Mouse (Mus musculus) CD4-positive, CD25-positive, alpha-beta regulatory T cell, adult 4 months (primary cell): ENCODE results near the gene Rnf220. TPM values are rescaled to one million over a fixed set of nuclear protein-coding genes. Genes with fewer than 3 reads are reported as not detected.

ENCODE experiments used
- ATAC-seq: one replicate; pipeline ENCODE4 v1.8.0; 2017
- polyA plus RNA-seq, 2 experiments: library from polyadenylated mRNA; unstranded; fragments of 100-300 nt; shearing (Covaris generic); gene quantifications; one replicate each; pipeline ENCODE4 v1.2.1; 2017

Gene Rnf220
- polyA plus RNA-seq, 2 experiments from 2014 or later = 15.8 to 18.6 TPM

DNA sequence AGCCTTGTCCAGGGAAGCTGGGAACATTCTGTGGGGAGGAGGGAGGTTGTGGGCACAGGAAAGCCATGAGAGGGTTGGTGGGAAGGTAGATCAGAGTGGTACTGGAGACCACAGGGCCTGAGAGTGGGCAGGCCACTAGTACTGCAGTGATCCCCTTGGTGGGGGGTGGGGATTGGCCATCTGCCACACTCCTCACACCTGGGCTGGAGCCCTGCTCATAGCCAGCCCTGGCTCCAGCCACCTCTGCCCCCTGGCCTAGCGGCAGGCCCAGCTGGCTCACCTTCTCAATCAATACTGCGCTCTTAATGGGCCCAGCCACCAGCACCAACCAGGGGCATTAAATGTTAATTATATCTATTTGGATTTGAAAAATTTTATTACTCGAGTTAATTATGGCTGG, 166.7 kb downstream of the Rnf220 start:
- ATAC-seq = no peak

DNA sequence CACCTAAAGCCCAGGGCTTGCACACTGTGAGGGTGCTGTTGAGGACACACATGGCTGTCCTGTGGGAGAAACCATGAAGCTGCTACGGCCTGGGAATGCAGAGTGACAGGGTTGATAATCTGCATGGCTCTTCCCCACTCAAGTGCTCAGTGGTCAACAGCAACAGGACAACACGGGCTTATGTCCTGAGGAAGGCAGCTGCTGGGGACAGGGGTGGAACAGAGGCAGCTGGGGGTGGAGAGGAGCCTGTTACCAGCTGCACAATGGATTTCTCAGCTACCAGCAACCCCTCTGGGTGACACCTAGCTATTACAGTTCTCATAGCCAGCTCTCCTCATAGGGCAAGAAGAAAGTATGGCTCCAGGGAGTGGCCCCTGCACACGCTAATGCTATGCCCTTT, 169.9 kb downstream of the Rnf220 start:
- no peak for ATAC-seq

DNA sequence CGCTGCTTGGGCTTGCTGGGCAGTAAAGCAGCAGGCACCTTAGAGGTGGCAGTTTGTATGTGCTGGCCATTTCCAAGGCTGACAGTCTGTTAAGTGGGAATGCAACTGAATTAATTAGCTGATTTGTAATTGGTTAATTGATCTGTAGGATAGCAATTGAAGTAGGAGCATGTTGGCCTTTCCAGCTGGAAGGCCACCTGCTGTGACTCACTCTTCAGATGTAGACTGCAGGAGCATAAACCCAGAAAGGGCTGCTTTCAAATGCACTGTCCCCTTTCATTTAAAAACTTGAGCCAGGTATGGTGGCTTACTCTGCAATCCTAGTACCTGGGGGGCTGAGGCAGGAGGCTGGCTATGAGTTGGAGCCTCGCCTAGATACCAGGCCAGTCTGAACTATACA, 171.8 kb downstream of the Rnf220 start:
- no peak for ATAC-seq

DNA sequence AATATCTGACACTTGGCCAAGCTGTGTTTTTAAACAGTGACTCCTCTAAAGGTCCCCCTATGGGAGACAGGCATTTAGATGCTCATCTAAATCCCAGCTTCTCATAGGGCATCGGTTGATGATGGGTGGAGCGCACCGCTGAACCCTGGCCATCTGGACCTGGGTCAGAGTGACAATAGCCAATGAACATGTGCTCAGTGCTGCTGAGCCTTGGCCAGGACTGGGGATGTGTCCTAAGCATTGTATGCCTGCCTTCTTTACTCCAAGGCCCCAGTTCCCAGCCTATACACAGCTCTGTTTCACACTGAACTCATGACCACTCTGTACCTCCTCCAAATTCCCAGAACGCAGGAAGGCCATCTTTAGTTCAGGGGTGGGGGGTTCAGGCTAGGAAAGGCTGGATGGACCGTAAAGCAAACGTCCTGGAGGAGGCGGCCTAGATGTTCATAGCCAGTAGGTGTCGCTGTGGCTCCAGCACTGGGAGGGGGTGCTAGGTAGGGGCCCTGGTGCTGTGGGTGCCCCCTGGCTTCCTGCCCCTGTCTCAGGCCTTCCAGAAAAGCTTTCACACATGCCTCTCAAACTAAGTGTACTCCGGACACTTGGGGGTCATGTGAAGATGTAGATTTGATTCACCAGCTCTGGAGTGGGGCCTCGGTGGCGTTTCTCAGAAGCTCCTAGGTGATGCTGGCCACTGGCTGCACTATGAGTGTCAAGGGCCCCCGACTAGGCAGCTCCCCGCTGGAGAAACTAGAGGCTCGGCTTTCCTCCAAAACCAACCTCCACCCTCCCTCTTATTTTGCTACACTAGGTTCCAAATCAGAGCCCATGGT, 173.1 kb downstream of the Rnf220 start:
- ATAC-seq = no peak

DNA sequence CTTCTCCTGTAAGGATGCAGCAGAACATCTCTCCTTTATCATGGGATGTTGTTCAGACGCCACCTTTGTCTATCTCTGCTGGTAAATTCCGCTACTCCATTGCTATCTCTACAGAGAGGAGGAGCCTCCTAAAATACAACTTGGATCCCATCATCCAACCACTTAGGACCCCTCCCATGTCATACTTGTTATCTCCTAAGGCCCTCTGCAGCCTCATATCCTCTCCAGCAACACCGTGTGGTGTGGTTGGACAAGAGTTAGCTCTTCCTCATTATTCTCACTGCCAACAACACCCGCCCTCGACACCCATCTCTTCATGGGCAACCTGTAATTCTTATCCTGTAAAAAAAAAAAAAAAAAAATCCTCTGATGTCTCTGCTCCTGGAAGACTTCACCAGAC, 175.8 kb downstream of the Rnf220 start:
- no peak for ATAC-seq

DNA sequence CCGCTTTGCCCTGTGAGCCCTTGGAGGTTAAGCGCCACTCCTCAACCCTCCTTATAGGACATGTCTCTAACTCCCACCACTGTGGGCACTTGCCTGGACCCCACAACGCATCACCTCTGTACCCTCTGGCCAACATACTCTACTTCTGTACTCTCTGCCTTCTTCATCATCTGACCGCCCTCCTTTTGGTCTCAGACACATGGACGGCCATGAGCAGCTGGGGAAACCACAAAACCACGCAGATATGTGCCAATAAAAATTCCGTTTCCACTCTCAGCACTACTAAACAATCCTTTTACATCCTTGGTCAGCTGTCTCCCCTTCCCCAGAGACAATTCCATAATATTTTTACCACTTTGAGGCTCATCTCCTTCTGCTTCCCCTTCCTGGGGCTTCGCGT, 178.3 kb downstream of the Rnf220 start:
- ATAC-seq = no peak

DNA sequence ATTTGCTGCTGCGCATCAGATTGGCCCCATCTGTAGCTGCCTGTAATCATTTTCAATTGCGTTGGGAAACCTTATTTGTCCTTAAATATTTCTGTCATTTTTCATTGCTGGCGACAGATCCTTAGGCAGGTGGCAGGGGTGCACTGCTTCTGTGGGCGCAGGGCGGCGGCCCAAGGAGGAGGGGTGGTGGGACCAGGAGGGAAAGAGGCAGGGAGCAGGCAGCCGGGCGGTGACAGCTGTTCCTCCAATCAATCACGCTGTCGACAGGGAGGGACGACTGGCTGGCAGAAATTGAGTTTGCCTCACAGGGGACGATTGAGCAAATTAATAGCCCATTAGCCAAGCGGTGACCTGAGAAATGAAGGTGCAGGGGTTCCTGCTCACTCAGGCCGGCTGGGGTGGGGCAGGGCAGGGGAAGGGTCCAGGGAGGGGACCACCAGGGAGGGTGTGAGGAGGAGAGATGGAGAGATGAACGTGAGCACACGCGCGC, 179.1 kb downstream of the Rnf220 start:
- ATAC-seq = no peak

DNA sequence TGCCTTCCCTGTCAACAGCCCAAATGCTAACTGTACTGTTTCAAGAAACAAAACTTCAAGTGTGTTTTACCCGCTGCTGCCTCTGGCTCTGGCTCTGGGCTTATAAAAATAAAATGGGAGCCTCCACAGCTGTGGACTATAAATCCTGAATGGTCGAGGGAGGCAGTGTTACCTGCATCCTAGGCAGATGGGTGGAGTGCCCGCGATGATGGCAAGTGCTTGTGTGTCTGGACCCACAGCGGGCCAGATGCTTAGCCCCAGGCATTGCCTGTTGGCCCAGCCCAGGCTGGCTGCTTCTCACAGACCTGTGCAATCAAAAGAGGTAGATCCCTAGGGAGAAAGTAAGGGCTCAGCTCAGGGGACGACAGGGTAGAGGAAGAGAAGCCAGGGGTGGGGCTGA, 180.1 kb downstream of the Rnf220 start:
- ATAC-seq = no peak

DNA sequence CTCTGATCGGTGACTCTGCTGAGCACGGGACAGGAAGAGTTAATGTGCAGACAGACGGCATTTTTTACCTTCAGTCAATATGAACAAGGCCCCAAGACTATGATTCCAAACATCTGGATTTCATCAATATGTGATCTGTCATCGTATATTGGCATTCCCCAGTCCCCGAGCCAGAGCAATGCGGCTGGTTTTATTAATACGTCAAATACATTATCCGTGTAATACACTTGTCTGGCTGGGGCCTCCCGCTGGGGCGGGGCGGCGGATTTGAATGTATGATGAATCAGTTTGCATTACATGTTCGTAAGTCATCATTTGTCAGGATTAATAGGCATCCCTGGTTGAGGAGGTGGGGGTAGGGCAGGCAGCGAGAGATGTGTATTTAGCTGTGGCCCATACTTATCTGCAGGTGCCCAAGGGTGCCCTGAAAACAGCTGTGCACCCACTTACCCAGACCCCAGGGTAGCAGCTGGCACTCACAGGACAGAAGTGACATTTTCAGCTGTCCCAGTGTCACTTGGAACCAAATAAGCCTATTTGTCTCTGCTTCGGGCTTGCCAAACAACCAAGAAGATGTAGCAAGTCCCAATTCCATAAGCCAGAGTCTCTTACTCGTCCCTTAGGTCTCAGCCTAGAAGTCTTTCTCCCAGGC, 181.9 kb downstream of the Rnf220 start:
- ATAC-seq = no peak

DNA sequence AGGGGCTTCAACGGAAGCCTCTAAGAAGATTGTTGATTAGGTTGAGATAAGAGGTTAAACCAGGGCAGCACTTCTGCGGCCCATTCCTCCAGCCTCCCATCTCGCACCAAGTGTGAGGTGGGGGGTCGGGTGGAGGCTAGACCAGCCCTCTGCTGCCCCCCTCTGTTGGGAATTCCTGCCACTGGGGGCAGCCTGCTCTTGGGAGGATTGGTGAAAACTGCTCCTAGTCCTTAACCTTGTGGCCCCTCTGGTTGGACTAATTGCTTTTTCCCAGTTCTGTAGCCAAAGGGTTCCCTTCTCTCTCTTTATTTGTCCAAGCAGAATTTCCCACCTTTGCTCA, 183.8 kb downstream of the Rnf220 start:
- ATAC-seq = no peak

DNA sequence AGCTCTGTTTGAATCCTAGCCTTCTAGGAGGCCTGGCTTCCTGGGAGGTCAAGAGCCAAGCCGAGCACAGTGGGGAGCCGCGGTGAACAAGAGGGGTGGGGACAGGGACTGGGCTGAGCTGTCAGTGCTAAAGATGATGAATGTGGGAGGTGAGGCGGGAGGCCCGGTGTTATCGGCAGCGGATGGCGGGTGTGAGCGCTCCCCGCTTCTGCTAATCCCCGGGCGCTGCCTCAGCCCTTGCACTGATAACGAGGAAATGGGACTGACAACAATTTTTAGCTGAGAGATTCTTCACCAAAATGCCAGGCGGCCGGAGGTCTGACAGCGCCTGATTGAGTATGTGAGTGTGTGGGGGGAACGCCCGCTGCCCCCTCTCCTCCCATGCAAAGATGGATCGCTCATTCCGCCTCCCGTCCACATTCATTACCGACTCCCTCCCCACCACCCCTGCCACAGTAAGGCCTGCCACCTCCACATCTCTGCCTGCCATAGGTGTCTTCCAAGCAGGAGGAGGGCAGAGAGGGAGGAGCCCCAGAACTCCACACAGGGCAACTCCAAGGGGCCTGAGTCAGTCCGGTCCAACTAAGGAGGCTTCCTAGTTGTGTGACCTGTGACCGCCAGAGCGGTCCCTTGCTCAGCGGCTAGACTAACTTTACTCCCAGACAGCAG, 184.3 kb downstream of the Rnf220 start:
- no peak for ATAC-seq

DNA sequence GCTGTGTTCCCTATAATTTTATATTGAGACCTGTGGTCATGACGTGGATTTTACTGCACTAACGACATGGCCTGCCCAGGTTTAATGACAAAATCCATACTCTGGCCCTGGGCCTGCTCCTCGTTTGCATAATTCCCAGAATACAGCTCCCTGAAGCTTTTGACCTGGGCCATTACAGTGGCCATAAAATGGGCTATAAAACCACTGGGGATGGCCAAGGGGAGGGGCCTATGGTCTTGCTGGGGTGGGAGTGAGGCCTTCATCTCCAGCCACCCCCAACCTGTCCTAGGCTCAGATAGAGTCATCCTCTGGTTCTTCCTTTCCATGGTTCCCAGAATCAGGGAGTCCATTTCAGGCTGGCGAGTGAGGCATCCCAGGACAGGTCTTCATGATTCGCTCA, 185.0 kb downstream of the Rnf220 start:
- ATAC-seq = no peak

DNA sequence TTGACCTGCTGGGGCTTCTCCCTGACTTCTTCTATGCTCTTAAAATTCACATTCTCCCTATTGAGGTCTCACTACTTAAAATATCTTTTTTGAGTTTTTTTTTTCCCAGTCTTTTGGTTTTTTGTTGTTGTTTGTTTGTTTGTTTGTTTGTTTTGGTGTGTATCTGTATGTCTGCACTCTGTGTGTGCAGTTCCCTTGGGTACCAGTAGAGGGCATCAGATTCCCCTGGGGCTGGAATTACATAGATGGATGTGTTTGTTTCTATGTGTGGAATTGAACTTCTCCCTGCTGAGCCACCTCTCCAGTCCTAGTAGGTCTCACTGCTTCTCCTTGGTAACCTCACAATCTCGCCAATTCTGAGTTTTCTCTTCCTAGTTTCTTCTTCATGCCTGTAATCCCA, 187.4 kb downstream of the Rnf220 start:
- no peak for ATAC-seq

DNA sequence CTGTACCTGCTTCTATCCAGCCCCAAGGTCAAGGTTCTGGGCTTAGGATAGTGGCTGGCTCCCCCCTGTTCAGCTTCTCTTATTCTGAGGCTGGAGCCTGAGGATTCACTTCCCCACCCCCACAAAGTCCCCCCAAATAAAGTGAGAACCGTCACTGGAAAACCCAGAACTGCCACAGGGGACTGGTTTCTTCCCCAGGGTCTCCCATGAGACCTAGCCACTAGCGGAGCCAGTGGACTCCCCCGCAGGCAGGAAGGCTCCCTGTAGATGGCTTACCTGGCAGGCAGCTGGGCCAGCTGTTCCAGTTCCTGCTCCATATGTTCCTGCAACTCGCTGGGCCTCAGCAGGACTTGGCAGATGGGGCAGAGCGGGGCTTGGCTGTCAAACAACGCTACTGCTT, 189.6 kb downstream of the Rnf220 start:
- ATAC-seq = no peak

DNA sequence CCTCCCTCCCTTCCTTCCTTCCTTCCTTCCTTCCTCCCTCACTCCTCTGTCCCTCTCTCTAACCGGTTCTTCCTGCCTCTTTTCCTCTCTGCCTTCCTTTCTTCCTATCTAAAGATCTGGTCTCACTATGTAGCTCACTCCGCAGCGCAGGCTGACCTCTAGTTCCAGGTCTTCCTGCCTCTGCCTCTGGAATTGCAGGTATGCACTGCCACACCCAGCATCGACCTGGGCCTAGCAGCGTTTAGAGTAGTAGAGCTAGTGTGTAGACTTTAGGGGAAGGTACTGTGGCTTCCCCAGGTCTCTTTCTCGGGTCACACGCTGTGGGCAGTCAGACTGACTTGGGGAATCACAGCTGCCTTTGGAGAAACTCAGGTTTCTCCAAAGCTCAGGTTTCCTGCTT, 191.4 kb downstream of the Rnf220 start:
- ATAC-seq = no peak

DNA sequence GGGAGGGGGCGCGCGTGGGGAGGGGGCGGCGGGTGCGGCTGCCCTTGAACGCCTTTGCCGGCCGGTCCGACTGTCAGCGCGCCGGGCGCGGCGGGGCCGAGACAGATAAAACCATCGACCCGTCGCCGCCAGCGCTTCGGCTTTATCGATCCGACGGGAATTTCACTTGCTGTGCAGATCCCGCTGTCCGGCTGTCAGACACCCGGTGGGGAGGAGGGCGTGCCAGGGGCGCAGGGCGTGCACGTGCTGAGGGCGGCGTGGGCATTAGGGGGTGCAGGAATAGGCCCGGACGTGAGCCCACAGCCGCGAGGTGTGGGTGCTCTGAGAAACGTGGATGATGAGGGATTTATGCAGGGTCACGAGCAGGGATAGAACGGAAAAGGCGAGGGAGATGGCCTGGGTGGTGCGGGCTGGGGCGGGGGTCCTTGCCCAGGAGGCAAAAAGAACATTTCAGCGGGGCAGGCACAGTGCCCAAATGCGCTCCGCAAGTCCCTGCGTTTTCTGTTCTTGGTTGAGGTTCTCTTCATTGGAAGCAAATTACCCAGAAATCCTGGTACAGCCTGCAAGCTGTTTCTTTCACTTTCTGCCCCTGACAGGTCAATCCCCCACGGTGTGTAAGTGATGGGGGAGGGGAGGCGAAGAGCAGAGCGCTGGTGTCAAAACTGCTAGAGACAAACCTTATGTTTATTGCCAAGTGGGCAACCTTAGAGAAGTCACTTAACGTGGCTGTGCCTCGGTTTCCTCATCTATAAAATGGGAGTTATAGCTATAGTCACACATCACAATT, 192.4 kb downstream of the Rnf220 start:
- no peak for ATAC-seq

DNA sequence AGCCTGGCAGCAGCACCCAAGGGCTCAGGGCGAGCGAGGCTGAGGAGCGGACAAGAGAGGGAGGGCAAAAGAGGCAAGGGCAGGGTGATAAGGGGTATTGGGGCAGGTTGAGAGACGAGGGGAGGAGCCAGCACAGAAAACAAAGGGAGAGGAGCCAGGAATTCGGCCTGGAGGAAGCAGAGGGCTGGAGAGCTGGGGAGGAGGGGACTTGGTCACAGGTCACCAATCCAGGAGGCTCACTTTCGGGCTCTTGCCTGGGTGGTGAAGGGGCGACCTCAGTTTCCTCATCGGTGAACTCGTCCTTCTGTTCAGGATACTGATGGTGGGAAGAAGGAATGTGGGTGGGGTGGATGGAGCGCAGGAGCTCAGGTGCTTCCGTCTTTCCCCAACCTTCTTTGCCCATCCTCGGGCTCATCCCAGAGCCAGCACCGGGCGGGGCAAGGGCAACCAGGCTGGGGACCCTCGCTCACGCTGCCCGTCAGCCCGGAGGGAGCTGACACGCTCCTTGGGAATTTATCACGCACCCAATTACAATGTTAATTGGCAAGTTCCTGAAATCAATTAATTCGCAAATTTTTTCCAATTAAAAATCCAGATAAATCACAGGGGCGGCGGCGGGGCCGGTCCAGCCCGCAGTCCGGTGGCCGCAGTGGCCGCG, 193.1 kb downstream of the Rnf220 start:
- no peak for ATAC-seq

DNA sequence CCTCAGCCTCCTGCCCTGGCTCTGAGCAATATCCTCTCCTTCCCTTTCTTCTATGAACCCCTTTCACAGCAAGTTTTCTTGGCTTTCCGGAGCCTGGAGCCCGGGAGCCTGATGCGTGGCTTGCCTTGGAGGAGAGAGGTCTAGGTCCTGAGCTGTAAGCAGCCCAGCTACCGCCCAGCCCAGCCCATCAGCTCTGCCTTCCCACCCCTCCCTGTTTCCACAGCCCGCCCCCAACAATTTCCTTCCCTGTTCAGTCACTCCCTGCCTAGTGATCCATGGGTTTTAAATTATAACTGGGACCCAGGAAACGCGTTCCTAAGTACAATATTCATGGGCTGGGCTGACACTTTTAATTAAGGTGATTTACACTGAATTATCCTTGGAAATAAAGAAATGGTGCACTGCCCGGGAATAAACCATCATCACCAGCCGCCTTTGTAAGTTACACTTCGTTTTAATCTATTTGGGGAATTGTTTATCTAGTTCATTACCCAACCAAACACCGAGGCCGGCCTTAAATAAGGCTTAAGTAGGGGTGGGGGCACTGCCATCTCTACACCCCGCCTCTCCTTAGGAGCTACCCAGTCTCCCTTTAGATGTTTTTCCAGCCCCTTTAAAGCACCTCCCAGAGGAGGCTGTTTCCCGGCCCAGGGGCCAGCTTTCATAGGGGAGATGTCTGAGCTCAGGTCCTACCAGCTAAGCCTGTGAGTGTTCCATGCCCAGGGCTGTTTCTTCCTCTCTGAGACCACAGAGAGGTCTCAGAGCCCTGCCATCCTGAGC, 194.6 kb downstream of the Rnf220 start:
- no peak for ATAC-seq

DNA sequence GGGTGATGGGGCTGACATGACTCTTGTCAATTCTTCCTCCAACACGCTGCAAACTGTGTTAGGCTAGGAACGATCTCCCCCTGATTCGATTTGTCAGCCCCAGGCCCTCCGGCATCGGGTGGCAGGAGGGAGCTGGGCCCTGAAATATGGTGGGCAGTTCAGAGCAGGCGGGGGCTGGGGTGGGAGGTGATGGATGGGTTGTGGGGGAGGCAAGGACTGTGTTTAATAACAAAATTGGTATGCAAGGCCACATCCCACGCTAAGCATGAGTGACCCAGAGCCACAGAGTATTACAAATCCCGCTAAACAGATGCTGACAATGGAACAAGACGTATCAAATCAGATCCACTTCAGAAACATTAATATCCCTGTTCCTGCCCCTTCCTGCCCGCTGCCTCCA, 196.9 kb downstream of the Rnf220 start:
- ATAC-seq = no peak

DNA sequence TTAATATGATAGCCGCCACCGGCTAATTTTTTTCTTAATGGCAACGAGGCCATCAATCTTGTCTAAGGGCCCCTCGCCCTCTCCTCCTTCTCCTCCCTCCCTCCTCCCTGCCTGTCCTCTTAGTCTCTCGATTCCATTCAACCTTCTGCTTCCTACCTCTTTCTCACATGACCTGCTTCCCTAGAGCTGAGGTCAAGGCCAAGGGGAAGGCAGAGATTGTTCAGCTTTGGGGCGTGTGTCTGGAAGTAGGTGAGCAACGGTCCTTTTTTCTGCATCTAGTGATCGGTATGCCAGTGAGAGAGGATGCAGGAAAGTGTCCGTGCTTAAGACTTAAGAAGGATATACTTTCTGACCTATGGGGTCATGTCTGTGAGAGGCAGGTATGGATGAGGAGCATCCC, 199.0 kb downstream of the Rnf220 start:
- no peak for ATAC-seq

DNA sequence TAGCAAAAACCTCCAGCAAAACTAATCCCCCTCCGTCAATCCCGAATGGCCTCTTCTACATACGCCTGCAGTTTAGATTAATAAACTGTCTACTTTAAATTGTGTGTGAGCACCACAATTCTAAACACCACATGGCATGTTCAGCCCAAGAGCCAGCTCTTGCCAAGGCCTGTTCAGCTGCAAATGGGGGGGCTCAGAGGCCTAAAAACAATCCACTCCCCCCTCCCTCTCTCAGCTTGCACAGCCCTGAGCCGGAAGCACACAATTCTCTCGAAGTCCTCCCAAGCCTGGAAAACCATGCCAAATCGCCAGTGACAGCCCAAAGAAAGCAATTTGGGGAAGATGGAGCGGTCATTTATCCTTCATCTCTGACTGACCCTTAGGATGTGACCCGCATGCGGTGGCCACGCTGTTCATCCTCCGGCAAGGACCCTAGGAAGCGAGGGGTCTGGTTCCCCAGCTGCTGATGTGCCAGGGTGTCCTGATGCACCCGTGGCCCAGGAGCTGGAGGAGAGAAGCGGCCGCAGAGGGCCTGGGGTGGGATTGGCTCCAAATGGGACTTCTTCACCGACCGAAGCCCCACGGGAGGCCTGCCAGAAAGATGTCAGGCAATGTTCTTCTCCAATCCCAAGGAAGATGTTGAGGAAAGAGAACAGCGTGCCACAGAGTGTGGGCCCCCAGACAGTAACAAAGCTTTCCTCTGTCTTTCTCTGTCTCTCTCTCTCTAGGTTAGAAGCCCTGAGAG, 199.8 kb downstream of the Rnf220 start:
- ATAC-seq = no peak
